Mouse (Mus musculus): ENCODE results near the gene Katnbl1. TPM values are rescaled to one million over a fixed set of nuclear protein-coding genes. Genes with fewer than 3 reads are reported as not detected.

Katnbl1 gene
- total RNA-seq, 1 experiment, result 22.8 TPM

GRCm38 (mm10) chr2:112381219-112381618 lies 2.2 kb downstream of the Katnbl1 start:
- no peak for DNase-seq (ENCODE audit: low read depth, low spot score)
- Histone ChIP-seq H3K9ac (ENCODE audit: insufficient read depth, low read depth, low read length, poor library complexity, severe bottlenecking) (no peak overlapping the region), H3K27ac (ENCODE audit: insufficient read depth, low read depth, low read length, poor library complexity, severe bottlenecking) (no peak overlapping the region), H3K4me1 (ENCODE audit: control insufficient read depth in 2 of 2, insufficient read depth in 2 of 2, low read length in 2 of 2, poor library complexity in 1 of 2) (peaks cover 0 to 4% of the 10 kb centered on the region in 2 experiments; a peak in 2 of 4 replicates), H3K4me3 (ENCODE audit: insufficient read depth in 1 of 2, low read depth in 1 of 2, low read length in 2 of 2, poor library complexity in 1 of 2, severe bottlenecking in 1 of 2) (no peak overlapping the region), H3K36me3 (ENCODE audit: control insufficient read depth, insufficient read depth, low read length, poor library complexity, severe bottlenecking) (no peaks in the 10 kb centered on the region), H3K9me3 (ENCODE audit: control insufficient read depth, insufficient read depth, low read depth, low read length) (no peaks in the 10 kb centered on the region)
- in situ Hi-C loops (cut with MboI; ENCODE audit: low sequenced_read_pairs in 2 of 2, unreplicated experiment in 2 of 2), result no loop called here
- no peak for TF ChIP-seq CHD2 (IDR thresholded peaks at IDR 0.05; ENCODE audit: low read depth, low read length)
- no peak for TF ChIP-seq ZC3H11A (IDR thresholded peaks at IDR 0.05; ENCODE audit: borderline replicate concordance, low read depth, low read length)
- no peak for TF ChIP-seq MAFK (IDR thresholded peaks at IDR 0.05; ENCODE audit: insufficient read depth, low read depth, low read length)
- no peak for TF ChIP-seq HCFC1 (IDR thresholded peaks at IDR 0.05; ENCODE audit: borderline replicate concordance, insufficient read depth, low read length)
- no peak for TF ChIP-seq ZNF384 (IDR thresholded peaks at IDR 0.05; ENCODE audit: low read depth, low read length)

GRCm38 (mm10) chr2:112390843-112391242 lies 11.8 kb downstream of the Katnbl1 start:
- Histone ChIP-seq H3K4me3 (ENCODE audit: insufficient read depth in 1 of 2, low read depth in 1 of 2, low read length in 2 of 2, poor library complexity in 1 of 2, severe bottlenecking in 1 of 2) (no peak overlapping the region), H3K9ac (ENCODE audit: insufficient read depth, low read depth, low read length, poor library complexity, severe bottlenecking) (no peak overlapping the region), H3K27ac (ENCODE audit: insufficient read depth, low read depth, low read length, poor library complexity, severe bottlenecking) (no peak overlapping the region), H3K36me3 (ENCODE audit: control insufficient read depth, insufficient read depth, low read length, poor library complexity, severe bottlenecking) (no peaks in the 10 kb centered on the region), H3K9me3 (ENCODE audit: control insufficient read depth, insufficient read depth, low read depth, low read length) (no peaks in the 10 kb centered on the region), H3K4me1 (ENCODE audit: control insufficient read depth in 2 of 2, insufficient read depth in 2 of 2, low read length in 2 of 2, poor library complexity in 1 of 2) (peaks cover 1 to 5% of the 10 kb centered on the region in 2 experiments; a peak in 1 of 4 replicates)
- no peak for DNase-seq (ENCODE audit: low read depth, low spot score)
- in situ Hi-C loops (cut with MboI; ENCODE audit: low sequenced_read_pairs in 2 of 2, unreplicated experiment in 2 of 2), result no loop called here
- TF ChIP-seq MAFK (IDR thresholded peaks at IDR 0.05; ENCODE audit: insufficient read depth, low read depth, low read length), result no peak
- no peak for TF ChIP-seq HCFC1 (IDR thresholded peaks at IDR 0.05; ENCODE audit: borderline replicate concordance, insufficient read depth, low read length)
- no peak for TF ChIP-seq CHD2 (IDR thresholded peaks at IDR 0.05; ENCODE audit: low read depth, low read length)
- TF ChIP-seq ZC3H11A (IDR thresholded peaks at IDR 0.05; ENCODE audit: borderline replicate concordance, low read depth, low read length), result no peak
- TF ChIP-seq ZNF384 (IDR thresholded peaks at IDR 0.05; ENCODE audit: low read depth, low read length), result no peak

GRCm38 (mm10) chr2:112391346-112392000 lies 12.5 kb downstream of the Katnbl1 start:
- TF ChIP-seq ZC3H11A (IDR thresholded peaks at IDR 0.05; ENCODE audit: borderline replicate concordance, low read depth, low read length), result no peak
- no peak for TF ChIP-seq ZNF384 (IDR thresholded peaks at IDR 0.05; ENCODE audit: low read depth, low read length)
- TF ChIP-seq CHD2 (IDR thresholded peaks at IDR 0.05; ENCODE audit: low read depth, low read length), result no peak
- TF ChIP-seq MAFK (IDR thresholded peaks at IDR 0.05; ENCODE audit: insufficient read depth, low read depth, low read length), result no peak
- TF ChIP-seq HCFC1 (IDR thresholded peaks at IDR 0.05; ENCODE audit: borderline replicate concordance, insufficient read depth, low read length), result no peak
- peaks cover 1 to 5% of the 10 kb centered on the region in 2 experiments; a peak in 1 of 4 replicates for H3K4me1 ChIP-seq (ENCODE audit: control insufficient read depth in 2 of 2, insufficient read depth in 2 of 2, low read length in 2 of 2, poor library complexity in 1 of 2)
- no peak overlapping the region for H3K4me3 ChIP-seq (ENCODE audit: insufficient read depth in 1 of 2, low read depth in 1 of 2, low read length in 2 of 2, poor library complexity in 1 of 2, severe bottlenecking in 1 of 2)
- no peaks in the 10 kb centered on the region for H3K36me3 ChIP-seq (ENCODE audit: control insufficient read depth, insufficient read depth, low read length, poor library complexity, severe bottlenecking)
- no peaks in the 10 kb centered on the region for H3K9me3 ChIP-seq (ENCODE audit: control insufficient read depth, insufficient read depth, low read depth, low read length)
- no peak overlapping the region for H3K27ac ChIP-seq (ENCODE audit: insufficient read depth, low read depth, low read length, poor library complexity, severe bottlenecking)
- no peak overlapping the region for H3K9ac ChIP-seq (ENCODE audit: insufficient read depth, low read depth, low read length, poor library complexity, severe bottlenecking)
- in situ Hi-C loops (cut with MboI; ENCODE audit: low sequenced_read_pairs in 2 of 2, unreplicated experiment in 2 of 2), result no loop called here
- no peak for DNase-seq (ENCODE audit: low read depth, low spot score)

- in situ Hi-C loops (cut with MboI; ENCODE audit: low sequenced_read_pairs in 2 of 2, unreplicated experiment in 2 of 2), result no loop called here
Measured at GRCm38 (mm10) chr2:112392689-112393088, 13.7 kb downstream of the Katnbl1 start.

More at GRCm38 (mm10) chr2:112392689-112393088, 13.7 kb downstream of the Katnbl1 start:
- Histone ChIP-seq H3K9me3 (ENCODE audit: control insufficient read depth, insufficient read depth, low read depth, low read length) (no peaks in the 10 kb centered on the region), H3K4me3 (ENCODE audit: insufficient read depth in 1 of 2, low read depth in 1 of 2, low read length in 2 of 2, poor library complexity in 1 of 2, severe bottlenecking in 1 of 2) (no peak overlapping the region), H3K4me1 (ENCODE audit: control insufficient read depth in 2 of 2, insufficient read depth in 2 of 2, low read length in 2 of 2, poor library complexity in 1 of 2) (peaks cover 1 to 5% of the 10 kb centered on the region in 2 experiments; a peak in 1 of 4 replicates), H3K9ac (ENCODE audit: insufficient read depth, low read depth, low read length, poor library complexity, severe bottlenecking) (no peak overlapping the region), H3K27ac (ENCODE audit: insufficient read depth, low read depth, low read length, poor library complexity, severe bottlenecking) (no peak overlapping the region), H3K36me3 (ENCODE audit: control insufficient read depth, insufficient read depth, low read length, poor library complexity, severe bottlenecking) (no peaks in the 10 kb centered on the region)
- no peak for DNase-seq (ENCODE audit: low read depth, low spot score)
- TF ChIP-seq ZC3H11A (IDR thresholded peaks at IDR 0.05; ENCODE audit: borderline replicate concordance, low read depth, low read length) (no peak), HCFC1 (IDR thresholded peaks at IDR 0.05; ENCODE audit: borderline replicate concordance, insufficient read depth, low read length) (no peak), ZNF384 (IDR thresholded peaks at IDR 0.05; ENCODE audit: low read depth, low read length) (no peak), MAFK (IDR thresholded peaks at IDR 0.05; ENCODE audit: insufficient read depth, low read depth, low read length) (no peak), CHD2 (IDR thresholded peaks at IDR 0.05; ENCODE audit: low read depth, low read length) (no peak)

Measured in ES-E14 (cell line).